Mouse (Mus musculus) CH12.LX (cell line): ENCODE results near the gene Cox17. TPM values are rescaled to one million over a fixed set of nuclear protein-coding genes. Genes with fewer than 3 reads are reported as not detected.

Source experiments
- DNase-seq: peaks from one replicate; pipeline ENCODE4 v3.0.0-alpha.2; 2013; ENCODE audit errors: extremely low read depth
- H3K27ac ChIP-seq: 2 replicates; pipeline ENCODE4 v1.5.1; 2012; ENCODE audit warnings: low read depth, mild to moderate bottlenecking, control low read depth, moderate library complexity; ENCODE audit not compliant: insufficient read depth
- H3K27me3 ChIP-seq: replicated peaks from 2 replicates; pipeline ENCODE3; 2012; ENCODE audit warnings: inconsistent platforms
- H3K36me3 ChIP-seq, 2 experiments: replicated peaks in 1 of 2; 2 replicates each; pipeline versions ENCODE3 to v1.6.1; 2012; ENCODE audit warnings: inconsistent platforms in 1 of 2, low read length in 1 of 2, mild to moderate bottlenecking in 1 of 2, mixed read lengths in 1 of 2, moderate library complexity in 1 of 2; ENCODE audit not compliant: control insufficient read depth in 1 of 2, insufficient read depth in 1 of 2
- H3K4me1 ChIP-seq, 2 experiments: 2 replicates each; pipeline ENCODE4 v1.6.1; 2012; ENCODE audit warnings: inconsistent platforms in 1 of 2, moderate library complexity in 1 of 2; ENCODE audit not compliant: insufficient read depth in 2 of 2, control insufficient read depth in 1 of 2
- H3K4me2 ChIP-seq: 2 replicates; pipeline ENCODE4 v1.6.1; 2012; ENCODE audit warnings: low read depth, mild to moderate bottlenecking, control low read depth; ENCODE audit not compliant: poor library complexity, insufficient read depth, severe bottlenecking
- H3K4me3 ChIP-seq, 3 experiments: fragments of 150-350 bp in 1 of 3; sonication (generic) in 1 of 3; replicated peaks in 1 of 3; 2 replicates each; pipeline versions ENCODE3 to v1.5.1; 2011 to 2012; ENCODE audit warnings: low read depth in 2 of 3, low read length in 2 of 3, mild to moderate bottlenecking in 2 of 3, moderate library complexity in 2 of 3, control low read depth in 1 of 3, improper control_type of control experiment in 1 of 3, inconsistent platforms in 1 of 3, mixed read lengths in 1 of 3; ENCODE audit not compliant: poor library complexity in 1 of 3
- H3K79me2 ChIP-seq: replicated peaks from 2 replicates; pipeline ENCODE4 v1.6.1; 2012; ENCODE audit warnings: mild to moderate bottlenecking, moderate library complexity; ENCODE audit not compliant: control insufficient read depth, poor library complexity, insufficient read depth, severe bottlenecking; ENCODE audit errors: extremely low read depth
- H3K9ac ChIP-seq: 2 replicates; pipeline ENCODE4 v1.6.1; 2012; ENCODE audit warnings: low read depth, mild to moderate bottlenecking, control low read depth, moderate library complexity; ENCODE audit not compliant: insufficient read depth
- H3K9me3 ChIP-seq: replicated peaks from 2 replicates; pipeline ENCODE3; 2012; ENCODE audit warnings: low read length, inconsistent platforms, mixed read lengths
- BHLHE40 ChIP-seq: IDR thresholded peaks from 2 replicates; pipeline ENCODE4 v1.6.1; 2011; ENCODE audit warnings: mild to moderate bottlenecking, low read depth, low read length, improper control_type of control experiment
- CHD1 ChIP-seq: IDR thresholded peaks from 2 replicates; pipeline ENCODE4 v1.6.1; 2012; ENCODE audit warnings: low read depth, low read length, improper control_type of control experiment, inconsistent platforms
- CHD2 ChIP-seq: IDR thresholded peaks from 2 replicates; pipeline ENCODE4 v1.6.1; 2011; ENCODE audit warnings: low read length, improper control_type of control experiment
- CTCF ChIP-seq, 2 experiments: IDR thresholded peaks in 1 of 2; conservative IDR thresholded peaks in 1 of 2; 2 replicates each; pipeline ENCODE4 v1.5.1; 2011 to 2012; ENCODE audit warnings: low read depth in 2 of 2, low read length in 2 of 2, improper control_type of control experiment in 1 of 2, inconsistent platforms in 1 of 2, mild to moderate bottlenecking in 1 of 2, moderate library complexity in 1 of 2
- EP300 ChIP-seq: IDR thresholded peaks from 2 replicates; pipeline ENCODE4 v1.6.1; 2011; ENCODE audit warnings: low read length, improper control_type of control experiment
- ETS1 ChIP-seq: conservative IDR thresholded peaks from 2 replicates; pipeline ENCODE4 v1.6.1; 2012; ENCODE audit warnings: low read depth, mild to moderate bottlenecking, inconsistent platforms, low read length, improper control_type of control experiment, moderate library complexity
- HCFC1 ChIP-seq: IDR thresholded peaks from 2 replicates; pipeline ENCODE4 v1.6.1; 2012; ENCODE audit warnings: low read depth, mild to moderate bottlenecking, inconsistent platforms, low read length, improper control_type of control experiment
- IRF4 ChIP-seq: IDR thresholded peaks from 2 replicates; pipeline ENCODE4 v1.6.1; 2014; ENCODE audit warnings: low read depth, mild to moderate bottlenecking, inconsistent platforms, low read length, improper control_type of control experiment
- JUND ChIP-seq: conservative IDR thresholded peaks from 2 replicates; pipeline ENCODE4 v1.6.1; 2011; ENCODE audit warnings: low read depth, low read length, improper control_type of control experiment
- MAZ ChIP-seq: IDR thresholded peaks from 2 replicates; pipeline ENCODE4 v1.6.1; 2012; ENCODE audit warnings: low read depth, mild to moderate bottlenecking, inconsistent platforms, low read length, improper control_type of control experiment, moderate library complexity
- MEF2A ChIP-seq: IDR thresholded peaks from 2 replicates; pipeline ENCODE4 v1.6.1; 2014; ENCODE audit warnings: low read depth, mild to moderate bottlenecking, inconsistent platforms, low read length, improper control_type of control experiment, borderline replicate concordance
- MXI1 ChIP-seq: IDR thresholded peaks from 2 replicates; pipeline ENCODE4 v1.6.1; 2011; ENCODE audit warnings: mild to moderate bottlenecking, low read depth, low read length, improper control_type of control experiment
- MYC ChIP-seq: IDR thresholded peaks from 2 replicates; pipeline ENCODE4 v1.6.1; 2011; ENCODE audit warnings: low read depth, mild to moderate bottlenecking, improper control_type of control experiment, low read length
- NELFE ChIP-seq: IDR thresholded peaks from 2 replicates; pipeline ENCODE4 v1.6.1; 2011; ENCODE audit warnings: low read depth, low read length, improper control_type of control experiment
- NRF1 ChIP-seq: IDR thresholded peaks from 2 replicates; pipeline ENCODE4 v1.6.1; 2014; ENCODE audit warnings: low read depth, mild to moderate bottlenecking, inconsistent platforms, low read length, improper control_type of control experiment, moderate library complexity
- POLR2A ChIP-seq: IDR thresholded peaks from 2 replicates; pipeline ENCODE4 v1.6.1; 2011; ENCODE audit warnings: low read depth, mild to moderate bottlenecking, improper control_type of control experiment, low read length
- RAD21 ChIP-seq: IDR thresholded peaks from 2 replicates; pipeline ENCODE4 v1.6.1; 2011; ENCODE audit warnings: low read depth, mild to moderate bottlenecking, low read length, improper control_type of control experiment, moderate library complexity
- RCOR1 ChIP-seq: conservative IDR thresholded peaks from 2 replicates; pipeline ENCODE4 v1.6.1; 2012; ENCODE audit warnings: low read depth, mild to moderate bottlenecking, inconsistent platforms, low read length, improper control_type of control experiment
- SIN3A ChIP-seq: IDR thresholded peaks from 2 replicates; pipeline ENCODE4 v1.6.1; 2012; ENCODE audit warnings: low read length, improper control_type of control experiment, inconsistent platforms
- SMC3 ChIP-seq: IDR thresholded peaks from 2 replicates; pipeline ENCODE4 v1.6.1; 2011; ENCODE audit warnings: low read depth, low read length, improper control_type of control experiment
- TCF12 ChIP-seq: IDR thresholded peaks from 2 replicates; pipeline ENCODE4 v1.6.1; 2014; ENCODE audit warnings: low read depth, mild to moderate bottlenecking, inconsistent platforms, low read length, improper control_type of control experiment
- UBTF ChIP-seq: IDR thresholded peaks from 2 replicates; pipeline ENCODE4 v1.6.1; 2012; ENCODE audit warnings: low read depth, mild to moderate bottlenecking, inconsistent platforms, low read length, improper control_type of control experiment, moderate library complexity
- ZC3H11A ChIP-seq: IDR thresholded peaks from 2 replicates; pipeline ENCODE4 v1.6.1; 2012; ENCODE audit warnings: low read depth, mild to moderate bottlenecking, inconsistent platforms, low read length, improper control_type of control experiment
- ZNF384 ChIP-seq: IDR thresholded peaks from 2 replicates; pipeline ENCODE4 v1.6.1; 2012; ENCODE audit warnings: low read depth, low read length, improper control_type of control experiment, inconsistent platforms
- dilution Hi-C: fragments of 300-500 bp; cut with MboI; formaldehyde crosslinking; loops from 2 replicates; pipeline ENCODE4 v1.14.3; 2020; ENCODE audit warnings: low sequenced_read_pairs; ENCODE audit not compliant: extremely low pct_unique_long_range_greater_than_20kb, extremely low pct_ligation_motif_present
- in situ Hi-C: fragments of 300-500 bp; cut with MboI; formaldehyde crosslinking; loops from 3 replicates; pipeline ENCODE4 v1.14.3; 2019; ENCODE audit warnings: low sequenced_read_pairs, low pct_ligation_motif_present, low pct_unique_long_range_greater_than_20kb, mixed read lengths
- polyA plus RNA-seq: library from polyadenylated mRNA; unstranded; fragments of >175 nt; gene quantifications from 2 replicates; pipeline ENCODE4 v1.2.1, GENCODE M21; 2012; ENCODE audit warnings: low read depth; ENCODE audit not compliant: insufficient read length
- total RNA-seq, 2 experiments: library from RNA; depleted of rRNA; stranded (reverse); fragments of 300-350 nt in 1 of 2; fragments of >200 nt in 1 of 2; gene quantifications; 2 replicates each; pipeline ENCODE4 v1.2.3; 2012 to 2014

Gene Cox17
- total and polyA plus RNA-seq, 3 experiments = 410 to 706 (median 622) TPM

DNA sequence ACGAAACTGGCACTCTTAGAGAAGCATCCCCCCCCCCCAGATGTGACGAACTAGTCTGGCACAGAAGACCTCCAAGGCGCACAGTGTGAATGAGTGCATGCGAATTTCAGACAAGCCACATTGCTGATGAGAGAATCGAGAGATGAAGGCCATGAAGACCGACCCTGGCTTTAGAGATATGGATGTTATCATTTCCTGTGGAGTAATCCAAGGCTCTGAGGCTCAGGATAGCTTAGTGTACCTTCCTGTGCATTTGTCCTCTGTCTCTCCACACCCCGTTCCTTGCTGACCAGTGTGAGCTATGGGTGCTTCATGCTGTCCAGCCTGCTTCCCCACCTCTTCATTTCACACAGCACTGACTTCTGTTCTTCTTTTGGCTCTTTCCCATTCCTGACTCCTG is 28.4 kb downstream of the Cox17 start:
- Histone ChIP-seq H3K4me1 (peaks cover 69 to 95% of the 10 kb centered on the region in 2 experiments), H3K79me2 (no peaks in the 10 kb centered on the region), H3K27ac (peak overlapping the region; percentile 68), H3K27me3 (peaks cover 2% of the 10 kb centered on the region), H3K4me2 (peak overlapping the region; percentile 59), H3K4me3 (no peak overlapping the region), H3K9me3 (no peaks in the 10 kb centered on the region), H3K36me3 (no peaks in the 10 kb centered on the region), H3K9ac (peak overlapping the region; percentile 54)
- in situ Hi-C loops = no loop called here
- TF ChIP-seq BHLHE40 (no peak), JUND (no peak), CTCF (conservative IDR thresholded peaks at IDR 0.05 in 1 of 2, IDR thresholded peaks at IDR 0.05 in 1 of 2; ENCODE audit: low read depth in 2 of 2, low read length in 2 of 2) (no peak), MEF2A (no peak)
- no peak for DNase-seq
- dilution Hi-C loops = no loop called here

DNA sequence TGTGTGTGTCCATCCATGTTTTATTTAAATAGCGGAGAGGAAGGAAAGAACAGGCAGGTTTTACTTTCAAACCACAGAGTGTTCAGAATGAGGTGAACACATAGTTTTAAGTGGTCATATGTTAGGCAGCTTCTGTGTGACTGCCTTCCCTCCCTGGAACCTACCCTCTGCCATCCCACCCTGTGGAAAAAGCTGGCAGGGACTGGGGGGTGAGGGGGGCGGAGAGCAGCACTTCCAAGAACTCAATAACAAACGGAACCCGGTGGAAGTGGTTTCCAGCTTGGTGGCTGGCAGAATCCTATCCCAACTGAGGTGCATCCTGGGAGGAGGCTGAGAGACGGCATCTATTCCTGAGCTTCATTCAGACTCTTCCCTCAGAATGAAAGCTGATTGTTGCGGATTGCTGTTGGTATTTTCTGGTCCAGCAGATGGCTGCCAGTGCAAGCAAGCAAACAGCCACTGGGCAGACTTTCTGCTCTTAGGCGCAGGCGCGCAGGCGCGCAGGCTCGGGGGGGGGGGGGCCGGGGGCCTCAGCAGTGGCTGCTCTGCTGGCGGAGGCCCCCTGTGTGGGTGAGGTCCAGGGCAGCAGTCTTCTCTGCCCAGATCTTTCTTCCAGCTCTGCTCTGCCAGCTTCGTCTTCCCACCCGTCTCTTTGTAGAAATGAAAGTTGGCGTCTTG is 29.5 kb downstream of the Cox17 start:
- Histone ChIP-seq H3K27me3 (peaks cover 2% of the 10 kb centered on the region), H3K4me3 (peak overlapping the region in 1 of 3 experiments; percentile 3), H3K4me2 (peak overlapping the region; percentile 59), H3K27ac (peak overlapping the region; percentile 93), H3K79me2 (no peaks in the 10 kb centered on the region), H3K36me3 (no peaks in the 10 kb centered on the region), H3K4me1 (peaks cover 58 to 90% of the 10 kb centered on the region in 2 experiments), H3K9ac (peak overlapping the region; percentile 54), H3K9me3 (no peaks in the 10 kb centered on the region)
- no peak for DNase-seq
- in situ Hi-C loops = no loop called here
- dilution Hi-C loops = no loop called here
- TF ChIP-seq TCF12 = peak; percentile 46
- peak; percentile 18; the same call in 1 of the 2 replicates for TF ChIP-seq NELFE
- no peak for TF ChIP-seq CHD1
- peak; percentile 50 for TF ChIP-seq IRF4
- TF ChIP-seq MAZ = peak; percentile 73; the same call in 1 of the 2 replicates
- TF ChIP-seq JUND = no peak
- no peak for TF ChIP-seq BHLHE40
- TF ChIP-seq MEF2A = no peak; the same call in 1 of the 2 replicates
- TF ChIP-seq ZNF384 = no peak
- TF ChIP-seq SMC3 = peak; percentile 52; the same call in 1 of the 2 replicates
- 0 out of 2 replicates have a peak, but pooled peaks have one; percentile 16 for TF ChIP-seq RCOR1
- TF ChIP-seq NRF1 = peak; percentile 85
- no peak; the same call in 1 of the 2 replicates for TF ChIP-seq MXI1
- peak; percentile 43; the same call in 1 of the 2 replicates for TF ChIP-seq MYC
- no peak for TF ChIP-seq ZC3H11A
- TF ChIP-seq CTCF (conservative IDR thresholded peaks at IDR 0.05 in 1 of 2, IDR thresholded peaks at IDR 0.05 in 1 of 2; ENCODE audit: low read depth in 2 of 2, low read length in 2 of 2) = peak in 1 of 2 experiments; percentile 55; a peak in 2 of 4 replicates
- 0 out of 2 replicates have a peak, but pooled peaks have one; percentile 8 for TF ChIP-seq UBTF
- peak; percentile 44; the same call in 1 of the 2 replicates for TF ChIP-seq EP300
- TF ChIP-seq ETS1 = no peak
- TF ChIP-seq SIN3A = no peak
- no peak for TF ChIP-seq HCFC1
- peak; percentile 56 for TF ChIP-seq RAD21
- no peak for TF ChIP-seq CHD2
- TF ChIP-seq POLR2A = peak; percentile 67
